Mouse (Mus musculus) megakaryocyte progenitor cell, adult 5-6 weeks (primary cell): ENCODE measurements around the gene Cpeb3. TPM values are rescaled to one million over a fixed set of nuclear protein-coding genes. Genes with fewer than 3 reads are reported as not detected.
"Not testable (repeated sequence)": the region's sequence is repeated elsewhere in the genome, so short reads cannot be mapped to it uniquely, and the experiment has no call there.

Experiments used
- ATAC-seq: replicated peaks from 2 replicates; pipeline ENCODE4 v1.8.0; 2016; ENCODE audit warnings: mild to moderate bottlenecking, moderate TSS enrichment, inconsistent platforms; ENCODE audit not compliant: poor library complexity
- total RNA-seq, 2 experiments: library from RNA; stranded (forward) in 1 of 2; stranded (reverse) in 1 of 2; fragments of 157-497, 149-512 nt in 1 of 2; fragments of 200-1000 nt in 1 of 2; gene quantifications; 2 replicates each; pipeline versions ENCODE4 v1.2.3 to v1.2.4; 2015 to 2017

Cpeb3 gene
- total RNA-seq, 2 experiments from 2014 or later, result 0.12 to 0.49 TPM

GRCm38 (mm10) chr19:37207303-37208175, 862 bp downstream of the Cpeb3 start, which contains the start of gene March5:
Gene March5, plus strand, starts transcription at chr19:37207543.
- peak; percentile 71 for ATAC-seq

GRCm38 (mm10) chr19:37206641-37207302, 1.6 kb downstream of the Cpeb3 start:
- peak; percentile 10; the same call in 1 of the 2 replicates for ATAC-seq

GRCm38 (mm10) chr19:37205155-37205554, 3.2 kb downstream of the Cpeb3 start:
- not testable (repeated sequence) for ATAC-seq

GRCm38 (mm10) chr19:37203371-37203770, 5.0 kb downstream of the Cpeb3 start:
- peak; percentile 40; the same call in 1 of the 2 replicates for ATAC-seq

GRCm38 (mm10) chr19:37199889-37200288, 8.5 kb downstream of the Cpeb3 start:
- no peak for ATAC-seq

GRCm38 (mm10) chr19:37198165-37198880, 10.1 kb downstream of the Cpeb3 start:
- no peak for ATAC-seq

- no peak for ATAC-seq
These were observed 15.8 kb downstream of the Cpeb3 start for GRCm38 (mm10) chr19:37192475-37193058.

GRCm38 (mm10) chr19:37188366-37188948, 19.9 kb downstream of the Cpeb3 start:
- no peak for ATAC-seq

GRCm38 (mm10) chr19:37177819-37178708, 30.3 kb downstream of the Cpeb3 start:
- ATAC-seq, result peak; percentile 66

GRCm38 (mm10) chr19:37176879-37177462, 31.4 kb downstream of the Cpeb3 start:
- ATAC-seq, result no peak

GRCm38 (mm10) chr19:37175919-37176318, 32.5 kb downstream of the Cpeb3 start:
- ATAC-seq, result no peak

- ATAC-seq, result no peak
These were observed 33.0 kb downstream of the Cpeb3 start for GRCm38 (mm10) chr19:37175436-37175805.

- ATAC-seq, result peak; percentile 47
These were observed 33.5 kb downstream of the Cpeb3 start for GRCm38 (mm10) chr19:37174716-37175435.

GRCm38 (mm10) chr19:37174116-37174715, 34.2 kb downstream of the Cpeb3 start:
- peak; percentile 7; the same call in 1 of the 2 replicates for ATAC-seq

GRCm38 (mm10) chr19:37173331-37174115, 34.9 kb downstream of the Cpeb3 start:
- ATAC-seq, result no peak

- peak; percentile 44; the same call in 1 of the 2 replicates for ATAC-seq
These were observed 35.8 kb downstream of the Cpeb3 start for GRCm38 (mm10) chr19:37172566-37173130.

- no peak for ATAC-seq
These were observed 36.3 kb downstream of the Cpeb3 start for GRCm38 (mm10) chr19:37172096-37172495.
